Mouse (Mus musculus) Muller cell, postnatal 12 days (primary cell): ENCODE data around the gene Hnrnpul1.

Experiments used
- DNase-seq: peaks from one replicate; pipeline ENCODE4 v3.0.0-alpha.2; 2015; ENCODE audit errors: inconsistent ontology term

The Hnrnpul1 gene

DNA sequence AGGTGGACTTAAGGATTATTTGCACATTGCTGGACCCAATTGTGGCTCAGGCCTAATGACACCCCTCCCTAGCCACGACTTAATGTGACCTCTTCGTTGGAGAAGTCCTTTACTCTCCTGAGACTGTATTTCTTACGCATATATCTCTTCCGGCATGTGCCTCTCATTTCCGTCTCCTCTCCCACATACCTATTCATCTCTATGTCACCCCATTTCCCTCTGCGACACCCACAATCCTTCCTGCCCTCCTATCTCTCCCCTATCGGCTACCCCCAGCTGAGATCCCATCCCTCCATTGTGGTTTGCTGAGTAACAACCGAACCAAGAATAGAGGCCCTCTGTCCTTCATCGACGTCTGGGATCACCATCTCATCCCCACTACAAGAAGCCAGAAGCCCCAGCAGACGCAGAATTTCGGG lies 64.9 kb downstream of the Hnrnpul1 start:
- no peak for DNase-seq

DNA sequence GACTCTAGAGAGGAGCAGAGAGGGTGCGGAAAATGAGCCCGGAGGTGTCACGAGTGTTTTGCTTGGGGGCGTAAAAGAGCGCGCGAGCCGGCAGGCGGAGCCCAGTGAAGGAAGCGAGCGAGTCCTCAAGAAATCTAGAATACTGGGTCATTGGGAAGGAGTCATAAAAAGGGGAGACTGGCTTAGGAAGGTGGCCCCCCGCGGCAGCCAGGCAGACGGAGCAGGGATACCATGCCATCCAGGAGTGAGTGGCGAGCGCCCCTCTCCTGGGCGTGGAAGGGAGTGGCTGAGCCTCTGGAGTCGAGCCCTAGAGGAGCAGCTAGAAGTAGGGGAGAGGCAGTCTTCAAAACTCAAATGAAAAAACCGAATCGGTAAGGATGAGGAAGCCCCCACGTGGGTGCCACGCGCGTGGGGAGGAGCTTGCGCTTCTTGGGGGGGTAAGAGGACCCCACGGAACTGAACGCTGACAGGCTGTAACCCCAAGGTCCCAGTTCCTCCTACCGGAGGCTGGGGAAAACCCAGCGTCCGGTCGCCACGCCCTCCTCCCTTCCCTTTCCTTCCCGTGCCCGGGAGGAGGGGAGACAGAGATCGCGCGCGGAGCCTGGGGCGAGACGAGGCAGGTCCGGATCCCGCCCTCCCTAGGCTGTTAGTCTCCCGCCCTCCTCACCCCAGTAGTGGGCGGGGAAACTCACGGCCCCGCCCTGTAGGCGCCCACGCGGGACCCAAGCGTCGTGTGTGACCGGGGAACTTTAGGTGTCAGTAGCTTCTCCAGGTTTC lies 65.6 kb downstream of the Hnrnpul1 start:
- peak; percentile 87 for DNase-seq

DNA sequence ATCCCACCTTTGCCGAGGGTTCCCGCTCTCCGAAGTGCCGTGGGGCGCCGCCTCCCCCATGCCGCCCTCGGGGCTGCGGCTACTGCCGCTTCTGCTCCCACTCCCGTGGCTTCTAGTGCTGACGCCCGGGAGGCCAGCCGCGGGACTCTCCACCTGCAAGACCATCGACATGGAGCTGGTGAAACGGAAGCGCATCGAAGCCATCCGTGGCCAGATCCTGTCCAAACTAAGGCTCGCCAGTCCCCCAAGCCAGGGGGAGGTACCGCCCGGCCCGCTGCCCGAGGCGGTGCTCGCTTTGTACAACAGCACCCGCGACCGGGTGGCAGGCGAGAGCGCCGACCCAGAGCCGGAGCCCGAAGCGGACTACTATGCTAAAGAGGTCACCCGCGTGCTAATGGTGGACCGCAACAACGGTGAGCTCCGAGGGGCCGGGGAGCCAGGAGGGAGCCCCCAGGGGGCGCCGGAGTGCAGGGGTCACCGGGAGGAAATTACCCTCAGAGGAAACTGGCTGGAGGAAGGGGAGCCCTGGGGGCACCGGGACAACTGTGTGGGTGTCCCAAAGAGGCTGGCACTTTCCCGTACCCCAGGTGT lies 66.7 kb downstream of the Hnrnpul1 start:
- peak; percentile 60 for DNase-seq

DNA sequence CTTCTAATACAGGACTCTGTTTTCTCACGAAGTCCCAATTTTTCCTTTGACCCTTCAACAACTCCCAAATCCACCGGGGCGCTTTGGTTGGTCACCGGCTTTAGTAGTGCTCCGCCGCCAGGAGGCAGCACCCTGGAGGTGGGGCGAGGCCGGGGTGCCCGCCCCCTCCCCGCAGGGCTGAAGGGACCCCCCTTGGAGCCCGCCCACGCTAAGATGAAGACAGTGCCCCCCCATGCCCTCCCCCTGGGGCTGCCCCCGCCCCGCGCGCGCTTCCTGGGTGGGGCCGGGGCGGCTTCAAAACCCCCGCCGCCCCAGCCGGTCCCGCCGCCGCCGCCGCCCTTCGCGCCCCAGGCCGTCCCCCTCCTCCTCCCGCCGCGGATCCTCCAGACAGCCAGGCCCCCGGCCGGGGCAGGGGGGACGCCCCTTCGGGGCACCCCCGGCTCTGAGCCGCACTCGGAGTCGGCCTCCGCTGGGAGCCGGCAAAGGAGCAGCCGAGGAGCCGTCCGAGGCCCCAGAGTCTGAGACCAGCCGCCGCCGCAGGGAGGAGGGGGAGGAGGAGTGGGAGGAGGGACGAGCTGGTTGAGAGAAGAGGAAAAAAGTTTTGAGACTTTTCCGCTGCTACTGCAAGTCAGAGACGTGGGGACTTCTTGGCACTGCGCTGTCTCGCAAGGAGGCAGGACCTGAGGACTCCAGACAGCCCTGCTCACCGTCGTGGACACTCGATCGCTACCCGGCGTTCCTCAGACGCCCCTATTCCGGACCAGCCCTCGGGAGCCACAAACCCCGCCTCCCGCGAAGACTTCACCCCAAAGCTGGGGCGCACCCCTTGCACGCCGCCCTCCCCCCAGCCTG lies 67.7 kb downstream of the Hnrnpul1 start, which contains the start of gene Tgfb1:
Gene Tgfb1 (plus strand): TSS at position 323 of the 852 bp plus-strand sequence.
- peak; percentile 86 for DNase-seq

DNA sequence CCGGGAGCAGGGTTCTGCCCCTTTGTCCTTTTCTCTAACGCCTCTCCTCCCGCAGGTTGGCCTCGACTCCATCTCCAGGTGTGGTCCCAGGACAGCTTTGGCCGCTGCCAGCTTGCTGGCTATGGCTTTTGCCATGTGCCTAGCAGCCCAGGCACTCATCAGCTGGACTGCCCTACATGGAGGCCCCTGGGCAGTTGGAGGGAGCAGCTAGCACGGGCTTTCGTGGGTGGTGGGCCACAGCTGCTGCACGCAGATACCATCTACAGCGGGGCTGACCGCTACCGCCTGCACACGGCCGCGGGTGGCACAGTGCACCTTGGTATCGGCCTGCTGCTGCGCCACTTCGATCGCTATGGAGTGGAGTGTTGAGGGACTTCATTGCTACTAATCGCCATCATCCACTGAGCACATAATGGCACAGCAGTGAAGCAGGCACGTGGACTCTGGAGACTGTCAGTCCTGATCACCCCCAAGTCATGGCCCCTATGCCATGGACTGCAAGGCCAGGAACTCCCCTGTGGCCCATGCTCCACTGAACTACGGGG lies 68.6 kb downstream of the Hnrnpul1 start:
- DNase-seq = no peak

DNA sequence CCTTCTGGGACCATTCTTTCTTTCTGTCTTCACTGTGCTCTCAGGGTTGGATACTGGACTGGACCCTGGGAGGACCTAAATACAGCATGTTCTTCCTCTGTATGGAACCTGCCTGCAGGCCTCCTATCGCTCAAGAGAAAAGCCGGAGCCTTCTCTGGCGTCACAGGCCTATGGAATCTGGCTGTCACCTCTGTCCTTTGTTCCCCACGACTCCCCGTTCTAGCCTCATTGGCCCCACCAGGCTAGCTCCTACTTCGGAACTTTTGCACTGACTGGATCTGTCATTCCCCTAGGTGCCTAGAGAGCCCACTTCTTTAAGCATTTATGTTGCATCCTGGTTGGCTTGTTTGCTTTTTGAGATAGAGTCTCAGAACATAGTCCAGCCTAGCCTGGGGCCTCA lies 69.9 kb downstream of the Hnrnpul1 start:
- DNase-seq = no peak

DNA sequence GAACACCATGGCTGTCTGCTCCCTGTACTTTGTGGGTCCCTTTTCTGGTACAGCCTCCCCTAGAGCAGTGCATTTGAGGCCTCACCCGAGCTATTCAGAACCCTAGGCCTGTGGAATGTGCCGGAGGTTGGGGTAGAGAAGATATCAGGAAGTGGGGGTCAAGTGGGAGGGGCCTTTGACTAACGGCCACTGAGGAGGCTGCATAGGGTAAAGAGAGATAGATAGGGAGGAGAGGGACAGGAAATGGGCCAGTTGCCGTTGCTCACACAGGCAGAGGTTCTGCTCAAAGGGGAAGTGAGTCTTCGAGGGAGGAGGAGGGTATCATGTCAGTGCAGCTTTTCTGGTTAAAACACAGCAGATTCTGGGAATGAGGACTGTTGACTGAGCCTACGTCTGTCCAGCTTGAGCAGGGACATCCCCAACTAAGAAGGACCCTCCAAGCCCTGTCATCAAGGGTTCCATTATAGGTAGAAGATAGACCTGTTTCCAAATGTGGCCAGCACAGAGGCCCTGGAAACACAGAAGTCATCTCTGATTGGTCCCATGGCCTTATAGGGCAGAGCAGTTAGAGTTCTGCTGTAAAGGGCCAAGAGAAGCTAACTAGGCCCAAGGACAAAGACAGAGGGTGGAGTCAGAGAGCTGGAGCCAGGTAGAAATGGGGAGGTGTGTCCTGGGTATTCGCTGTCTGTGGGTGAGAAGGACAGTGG lies 70.9 kb downstream of the Hnrnpul1 start:
- DNase-seq = no peak

DNA sequence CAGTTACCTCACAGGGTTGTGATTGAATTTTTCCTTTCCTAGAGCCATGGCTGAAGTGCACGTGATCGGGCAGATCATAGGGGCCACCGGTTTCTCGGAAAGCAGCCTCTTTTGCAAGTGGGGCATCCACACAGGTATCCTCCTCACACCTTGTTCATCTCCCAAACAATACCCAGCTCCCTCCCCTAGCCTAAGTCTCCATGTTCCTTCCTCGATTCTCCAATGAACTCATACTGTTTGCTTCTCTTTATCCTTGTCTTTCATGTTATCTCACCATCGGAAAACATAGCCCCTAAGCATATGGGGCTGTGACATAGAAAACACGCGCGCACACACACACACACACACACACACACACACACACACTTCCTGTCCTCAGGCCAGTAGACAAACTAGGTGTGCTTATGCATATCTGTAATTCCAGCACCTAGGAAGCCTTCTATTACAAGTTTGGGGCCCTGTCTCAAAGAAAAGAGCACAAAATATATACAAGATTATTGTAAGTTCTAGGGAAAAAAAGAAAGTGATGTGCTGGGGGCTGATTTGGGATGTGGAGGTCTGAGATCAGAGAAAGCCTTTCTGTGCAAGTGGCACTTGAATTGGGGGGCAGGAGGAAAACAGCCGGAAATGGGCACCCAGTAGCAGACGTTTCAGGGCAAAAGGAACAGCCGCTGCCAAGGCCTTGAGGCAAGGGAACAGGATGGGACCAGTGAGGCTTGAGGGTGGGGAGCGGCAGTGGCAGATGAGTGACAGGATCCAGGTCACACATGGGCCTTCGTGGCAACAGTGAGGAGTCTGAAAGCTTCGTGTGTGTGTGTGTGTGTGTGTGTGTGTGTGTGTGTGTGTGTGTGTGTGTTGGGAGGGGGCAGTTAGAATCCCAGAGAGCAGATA lies 73.0 kb downstream of the Hnrnpul1 start:
- no peak for DNase-seq

DNA sequence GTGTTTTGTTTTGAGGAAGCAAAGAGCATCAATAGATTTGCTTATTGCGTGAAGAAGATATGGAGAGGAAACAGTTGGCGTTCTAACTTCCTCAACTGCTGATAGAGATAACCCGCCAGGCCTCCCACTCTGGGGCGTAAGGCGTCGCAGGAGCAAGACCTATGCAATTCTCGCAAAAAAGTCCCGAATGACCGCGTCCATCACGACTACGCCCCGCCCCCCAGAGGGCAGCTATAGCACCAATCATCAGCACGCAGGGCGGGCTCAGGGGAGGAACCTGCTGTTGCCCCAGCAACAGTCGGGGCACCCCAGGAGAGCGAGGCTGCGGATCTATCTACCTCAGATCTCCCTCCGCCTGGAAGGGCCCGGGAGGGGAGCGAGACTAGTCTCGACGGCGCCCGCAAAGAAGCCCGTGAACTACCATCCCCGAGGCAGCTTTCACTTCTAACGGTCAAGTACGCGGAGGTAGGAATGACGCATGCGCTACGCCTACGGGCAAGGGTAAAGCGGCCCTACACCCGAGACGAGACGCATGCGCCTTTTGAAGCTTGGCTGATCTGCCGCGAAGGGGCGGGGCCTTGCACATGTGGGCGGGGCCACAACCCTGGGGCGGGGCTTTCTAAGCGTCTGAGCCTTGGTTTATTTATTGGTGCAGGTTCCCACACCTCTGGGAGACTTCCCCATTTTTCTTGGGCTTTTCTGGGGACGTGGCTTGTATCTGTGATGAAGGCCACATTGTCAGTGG lies 73.9 kb downstream of the Hnrnpul1 start, which contains the start of gene B9d2:
Gene B9d2 (plus strand): TSS at position 267 of the 745 bp plus-strand sequence.
- DNase-seq = peak; percentile 98

DNA sequence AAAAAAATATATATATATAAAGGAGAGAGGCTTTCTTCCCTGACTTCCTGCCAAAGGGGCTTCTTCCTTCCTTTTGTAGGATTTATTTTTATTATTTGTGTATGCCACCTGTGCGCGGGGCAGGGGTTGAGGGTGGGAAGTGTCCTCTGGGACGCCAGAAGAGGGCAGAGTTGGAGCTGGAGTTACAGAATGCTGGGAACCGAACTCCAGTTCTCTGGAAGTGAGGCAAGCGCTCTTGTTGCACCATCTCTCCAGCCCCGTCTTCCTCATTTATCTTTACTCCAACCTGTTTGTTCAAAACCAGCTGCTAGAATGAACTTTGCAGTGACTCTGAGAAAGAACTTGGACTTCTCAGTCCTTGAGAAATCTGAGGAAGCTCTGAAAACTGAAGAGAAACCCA lies 74.6 kb downstream of the Hnrnpul1 start:
- peak; percentile 24 for DNase-seq

DNA sequence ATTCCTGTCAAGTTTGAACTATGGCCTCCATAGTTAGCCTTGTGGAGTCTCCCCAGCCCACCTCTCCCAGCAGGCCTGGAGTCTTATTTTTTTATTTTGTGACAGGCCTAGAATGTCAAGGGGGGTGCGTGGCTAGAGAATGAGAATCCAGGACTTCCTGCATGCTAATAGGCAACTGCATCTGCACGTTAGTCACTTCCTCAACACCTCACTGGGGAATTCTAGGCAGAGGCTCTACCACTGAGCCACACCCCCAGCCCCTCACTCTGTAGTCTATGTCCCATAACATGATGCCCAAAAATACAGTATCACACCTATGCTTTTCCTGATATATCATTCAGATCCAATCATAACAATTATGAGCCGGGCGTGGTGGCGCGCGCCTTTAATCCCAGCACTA lies 77.5 kb downstream of the Hnrnpul1 start:
- DNase-seq = no peak

DNA sequence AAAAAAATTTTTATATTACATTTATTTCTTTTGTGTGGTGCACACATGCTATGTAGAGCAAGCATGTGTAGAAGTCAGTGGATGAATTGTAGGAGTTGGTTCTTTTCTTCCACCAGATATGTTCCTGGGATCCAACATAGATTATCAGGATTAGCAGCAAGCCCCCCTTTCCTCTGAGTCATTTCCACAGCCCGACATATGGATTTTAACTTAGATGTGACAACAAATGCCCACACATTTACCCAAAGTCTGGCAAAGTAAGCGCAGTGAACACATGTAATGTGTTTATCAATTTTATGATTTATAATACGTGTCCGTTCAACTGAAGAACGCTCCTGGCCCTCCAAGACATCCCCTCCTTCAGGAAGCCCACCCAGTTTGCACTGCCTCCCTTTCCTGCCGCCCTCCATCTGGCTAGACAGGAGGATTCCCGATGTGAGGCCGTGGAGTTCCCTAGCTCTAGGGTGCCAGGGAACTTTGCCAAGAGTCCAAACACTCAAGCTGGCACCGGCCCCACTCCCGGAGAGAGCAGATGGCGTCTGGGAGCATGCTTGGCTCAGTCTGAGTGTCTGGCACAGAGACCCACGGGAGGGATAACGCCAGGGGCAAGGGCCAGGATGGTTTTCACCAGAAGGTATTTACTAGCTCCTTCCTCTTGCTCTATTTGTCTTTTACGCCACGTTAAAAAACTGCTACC lies 78.3 kb downstream of the Hnrnpul1 start:
- peak; percentile 99 for DNase-seq

DNA sequence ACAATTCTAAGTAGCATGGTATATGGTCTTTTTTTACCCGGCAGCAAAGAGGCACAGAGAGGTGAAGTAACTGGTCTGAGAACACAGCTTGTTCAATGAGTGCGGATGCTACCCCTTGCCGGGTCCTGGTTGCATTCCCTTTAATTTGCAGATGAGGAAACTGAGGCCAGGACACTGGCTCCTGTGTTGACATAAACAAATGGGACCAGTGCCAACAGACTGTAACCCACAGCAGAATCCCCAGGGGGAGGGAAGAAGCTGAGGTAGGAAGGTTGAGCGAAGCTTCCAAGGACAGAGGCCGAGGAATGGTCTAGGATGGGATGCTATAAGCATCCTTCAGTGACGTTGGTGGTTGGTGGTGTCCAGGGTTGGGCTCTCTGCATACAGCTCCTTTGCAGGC lies 79.2 kb downstream of the Hnrnpul1 start:
- no peak for DNase-seq

DNA sequence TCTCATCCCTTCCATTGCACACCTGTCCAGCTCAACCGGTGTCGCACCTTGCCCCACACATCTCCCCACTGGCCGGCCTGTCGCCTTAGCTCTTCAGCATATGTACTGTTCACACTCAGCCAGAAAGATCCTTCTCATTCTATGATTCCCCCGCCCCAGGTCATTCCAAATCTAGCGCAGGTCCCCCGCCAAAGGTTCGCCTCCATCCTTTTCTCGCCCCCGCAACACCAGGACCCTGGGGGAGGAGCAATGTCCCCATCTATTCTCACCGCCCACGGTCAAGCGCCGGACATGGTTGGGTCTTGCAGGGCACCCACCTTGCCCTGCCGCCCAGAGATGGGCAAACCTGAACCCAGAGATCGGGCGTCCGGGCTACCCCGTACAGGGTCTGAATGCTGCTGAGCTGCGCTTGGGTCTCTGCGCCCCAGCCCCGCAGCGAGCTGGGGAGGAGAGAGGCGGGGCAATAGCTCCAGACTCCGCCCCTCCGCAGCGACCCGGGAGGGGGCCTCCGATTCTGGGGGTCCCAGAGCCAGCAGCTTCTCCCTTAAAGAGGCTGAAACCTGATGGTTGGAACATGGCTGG lies 79.7 kb downstream of the Hnrnpul1 start, which contains the start of gene Tmem91:
Gene Tmem91 (minus strand): TSS at position 448 of the 582 bp plus-strand sequence.
- DNase-seq = no peak

DNA sequence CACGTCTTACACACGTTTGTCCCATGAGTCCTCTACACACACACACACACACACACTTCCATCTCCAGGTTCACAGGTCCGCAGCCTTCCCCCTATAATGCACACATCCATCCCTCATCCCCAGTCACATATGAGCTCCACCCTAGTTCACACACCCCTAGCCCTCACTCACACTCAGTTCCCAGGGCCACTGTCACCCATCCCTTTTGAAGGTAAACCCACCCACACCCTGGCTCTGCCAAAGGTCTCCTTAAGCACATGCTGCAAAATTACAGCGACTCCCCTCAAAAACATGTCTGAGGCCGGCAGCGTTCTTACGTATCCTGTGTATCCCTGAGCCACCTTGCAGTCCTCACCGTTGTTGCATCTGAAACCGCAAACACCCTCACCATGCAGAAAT lies 80.3 kb downstream of the Hnrnpul1 start:
- no peak for DNase-seq

DNA sequence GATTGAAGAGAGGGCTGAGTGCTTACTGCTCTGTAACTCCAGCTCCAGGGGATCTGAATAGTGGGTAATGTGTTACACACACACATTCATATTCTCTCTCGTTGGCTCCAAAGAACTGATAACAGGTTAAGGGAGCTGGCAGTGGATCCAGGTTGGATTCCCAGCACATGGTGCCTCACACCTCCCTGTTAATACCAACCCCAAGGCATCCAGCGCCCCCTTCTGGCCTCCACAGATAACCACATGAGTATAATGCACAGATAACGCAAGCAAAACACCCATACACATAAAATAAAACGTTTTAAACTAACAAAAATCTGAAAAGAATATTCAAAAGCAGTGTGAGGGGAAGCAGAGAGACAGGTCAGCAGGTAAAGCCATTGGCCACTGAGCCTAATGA lies 82.1 kb downstream of the Hnrnpul1 start:
- DNase-seq = no peak

DNA sequence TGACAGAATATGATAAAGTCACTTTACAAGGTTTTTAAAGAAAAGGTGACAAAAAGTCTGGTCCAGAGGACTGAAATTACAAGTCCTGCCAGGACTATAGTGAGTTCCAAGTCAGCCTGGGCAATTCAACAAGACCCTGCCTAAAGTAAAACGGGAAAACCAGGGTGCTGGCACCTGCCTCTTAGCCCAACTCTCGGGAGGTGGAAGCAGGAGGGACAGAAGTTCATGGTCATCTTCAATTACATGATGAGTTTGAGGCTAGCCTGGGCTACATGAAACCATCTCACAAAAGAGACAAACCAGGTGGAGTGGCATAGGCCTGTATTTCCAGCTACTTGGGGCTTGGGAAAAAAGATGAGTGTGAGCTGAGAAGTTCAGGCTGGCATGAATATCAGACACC lies 82.9 kb downstream of the Hnrnpul1 start:
- DNase-seq = no peak
